Mouse (Mus musculus) cerebellum, postnatal 36 days (tissue): ENCODE data around the gene Gm2115.

ENCODE experiments used
- DNase-seq, 2 experiments: peaks; one replicate each; pipeline ENCODE4 v3.0.0; 2021 to 2022; ENCODE audit warnings: mixed read lengths in 2 of 2

The Gm2115 gene

GRCm38 (mm10) chr7:84528796-84529533 lies at the start of gene Gm2115:
Gene Gm2115 (plus strand): TSS chr7:84528954.
- DNase-seq, result peak; percentile 37 to 49

GRCm38 (mm10) chr7:84483447-84484407 lies 45.0 kb upstream of the Gm2115 start:
- no peak for DNase-seq

GRCm38 (mm10) chr7:84486485-84486884 lies 42.3 kb upstream of the Gm2115 start:
- DNase-seq, result no peak

DNA sequence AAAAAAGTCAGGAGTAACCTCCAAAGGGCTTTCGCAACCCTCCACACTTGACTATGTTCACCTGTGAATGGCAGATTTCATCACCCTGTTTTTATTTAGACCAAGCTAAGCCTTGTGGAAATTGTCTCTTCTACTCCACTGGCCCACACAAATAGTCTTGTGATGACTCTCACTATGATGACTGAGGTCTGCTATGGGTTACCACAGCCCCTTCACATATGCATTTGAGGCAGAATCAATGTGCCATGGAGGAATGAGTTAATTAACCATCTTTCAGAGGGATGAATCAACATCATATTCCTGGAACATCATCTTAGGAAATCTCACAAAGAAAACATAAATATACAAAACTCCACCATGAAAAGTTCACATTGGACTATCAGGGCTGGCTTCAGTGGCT lies 25.6 kb upstream of the Gm2115 start:
- no peak for DNase-seq

GRCm38 (mm10) chr7:84518533-84519198 lies 10.1 kb upstream of the Gm2115 start:
- DNase-seq, result no peak

GRCm38 (mm10) chr7:84521329-84521728 lies 7.4 kb upstream of the Gm2115 start:
- no peak for DNase-seq

GRCm38 (mm10) chr7:84522426-84522825 lies 6.3 kb upstream of the Gm2115 start:
- DNase-seq, result no peak

DNA sequence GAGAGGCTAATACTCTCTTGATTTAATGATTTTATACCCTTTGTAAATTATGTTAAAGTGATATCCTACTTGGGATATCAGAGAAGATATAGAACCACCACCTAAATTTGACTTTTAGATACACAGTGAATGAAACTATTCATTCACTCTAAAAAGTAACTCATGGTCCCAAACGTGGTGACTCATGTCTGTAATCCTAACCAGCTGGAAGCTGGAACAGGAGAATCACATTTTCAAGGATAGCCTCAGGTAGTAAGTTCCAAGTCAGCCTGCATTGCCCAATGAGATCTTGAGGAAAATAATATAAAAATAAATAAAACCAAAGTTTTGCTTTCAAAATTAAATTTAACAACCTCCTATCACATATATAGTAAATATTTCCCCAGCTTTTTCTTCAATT lies 2.6 kb upstream of the Gm2115 start:
- no peak for DNase-seq

- no peak for DNase-seq
These were observed 4.0 kb downstream of the Gm2115 start for GRCm38 (mm10) chr7:84532795-84533194.

DNA sequence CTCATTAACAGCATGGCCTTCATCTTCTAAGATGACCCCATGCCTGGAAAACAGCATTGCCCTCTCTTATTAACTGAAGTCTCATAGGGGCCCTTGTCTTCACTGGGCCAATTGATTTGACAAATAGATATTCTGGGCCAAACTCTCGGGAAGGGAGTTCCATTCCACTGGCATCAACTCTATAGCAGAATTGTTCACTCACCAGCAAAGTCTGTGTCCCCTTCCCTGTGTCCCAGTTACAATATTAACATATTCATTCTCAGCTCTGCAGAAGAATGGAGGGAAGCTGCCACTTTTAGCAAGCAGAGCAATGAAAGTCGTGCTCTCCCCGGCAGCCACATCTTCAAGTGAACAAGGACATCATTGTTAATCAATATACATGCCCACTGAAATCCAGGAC lies 5.9 kb downstream of the Gm2115 start:
- DNase-seq, result no peak

DNA sequence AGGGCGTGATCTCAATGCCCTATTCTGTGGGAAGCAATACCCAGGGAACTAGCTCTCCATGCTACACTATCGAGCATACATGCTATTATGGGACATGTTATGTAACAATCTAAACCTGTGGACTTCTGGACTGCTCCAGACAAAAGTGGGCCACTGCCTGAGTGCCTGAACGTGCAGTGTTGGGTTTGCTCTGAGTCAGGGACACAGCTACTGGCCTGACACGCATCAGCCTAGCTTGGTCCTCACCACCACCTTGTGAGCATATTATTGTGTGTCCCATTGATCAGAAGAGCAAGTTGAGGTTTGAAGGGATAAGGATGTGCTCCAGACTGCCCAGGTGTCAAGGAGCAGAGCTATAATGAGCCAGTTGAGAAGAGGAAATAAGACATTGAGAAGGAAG lies 16.2 kb downstream of the Gm2115 start:
- DNase-seq, result no peak

DNA sequence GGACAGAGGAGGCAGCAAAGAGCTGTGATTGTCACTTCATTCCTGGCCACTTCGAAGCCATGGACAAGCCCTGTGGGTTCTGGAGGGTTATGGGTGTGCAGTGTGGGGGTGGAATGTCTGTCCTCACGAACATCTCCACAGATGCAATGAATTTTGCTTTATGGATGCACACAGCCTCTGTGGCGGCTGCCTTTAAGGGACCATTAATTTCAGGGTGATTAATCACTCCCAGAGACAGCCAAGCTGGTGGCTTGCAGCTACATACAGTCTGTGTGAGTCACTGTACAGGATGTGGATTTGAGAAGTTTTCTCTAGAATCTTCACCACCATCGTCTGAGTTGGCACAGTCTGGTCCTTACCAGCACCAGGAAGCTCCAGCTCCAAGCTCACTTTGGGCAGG lies 17.9 kb downstream of the Gm2115 start:
- DNase-seq, result no peak

DNA sequence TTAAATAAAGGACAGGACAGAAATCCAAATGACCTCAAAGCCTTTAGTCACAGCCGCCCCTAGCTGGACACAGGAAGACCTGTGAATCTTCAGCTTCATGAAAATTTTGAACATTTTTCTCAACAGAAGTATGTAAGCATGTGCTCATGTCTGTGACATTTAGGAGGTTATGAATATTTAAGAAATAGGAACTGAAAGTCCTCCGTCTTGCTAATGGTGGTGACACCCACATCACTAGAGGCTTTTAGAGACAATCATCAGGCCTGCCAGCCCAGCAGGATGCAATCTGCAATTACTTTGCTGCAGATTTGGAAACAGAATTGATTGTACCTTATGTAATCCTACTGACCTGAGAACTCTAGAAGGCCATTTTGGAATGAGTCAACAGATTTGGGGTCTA lies 22.7 kb downstream of the Gm2115 start:
- DNase-seq, result no peak

DNA sequence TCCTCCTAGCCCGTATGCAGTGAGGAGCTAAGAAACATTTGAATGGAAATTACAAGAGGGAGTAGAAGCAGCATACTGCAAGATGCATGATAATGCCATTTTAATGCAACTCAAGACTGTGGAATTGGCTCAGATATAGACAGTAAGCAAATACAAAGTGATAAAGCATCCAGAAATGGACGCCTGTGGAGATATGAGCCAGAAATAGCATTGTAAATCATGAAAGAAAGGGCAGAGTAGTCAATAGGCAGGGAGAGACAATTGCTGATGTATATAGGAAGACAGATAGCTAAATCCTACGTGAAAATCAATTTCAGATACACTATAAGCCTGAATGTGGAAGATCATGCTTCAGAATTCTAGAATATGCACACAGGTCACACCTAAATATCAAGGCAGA lies 26.5 kb downstream of the Gm2115 start:
- no peak for DNase-seq

DNA sequence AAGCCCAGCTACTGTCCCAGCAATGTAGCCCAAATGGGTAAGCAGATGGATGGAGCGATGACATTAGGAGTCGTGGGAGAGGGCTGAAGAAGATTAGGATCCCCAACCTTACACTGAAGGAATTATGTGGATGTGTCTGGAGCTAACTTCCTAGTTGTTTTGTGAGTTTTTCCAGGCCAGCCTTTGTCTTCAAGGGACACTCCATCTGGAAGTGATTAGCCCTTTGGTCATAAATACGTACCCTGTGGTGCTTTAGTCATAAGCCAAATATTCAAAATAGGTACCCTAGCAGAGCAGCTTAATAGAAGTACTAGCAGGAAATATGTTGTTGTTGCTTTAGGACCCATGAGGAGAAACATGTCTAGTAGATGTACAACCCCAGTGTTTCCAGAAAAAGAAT lies 28.6 kb downstream of the Gm2115 start:
- DNase-seq, result no peak

DNA sequence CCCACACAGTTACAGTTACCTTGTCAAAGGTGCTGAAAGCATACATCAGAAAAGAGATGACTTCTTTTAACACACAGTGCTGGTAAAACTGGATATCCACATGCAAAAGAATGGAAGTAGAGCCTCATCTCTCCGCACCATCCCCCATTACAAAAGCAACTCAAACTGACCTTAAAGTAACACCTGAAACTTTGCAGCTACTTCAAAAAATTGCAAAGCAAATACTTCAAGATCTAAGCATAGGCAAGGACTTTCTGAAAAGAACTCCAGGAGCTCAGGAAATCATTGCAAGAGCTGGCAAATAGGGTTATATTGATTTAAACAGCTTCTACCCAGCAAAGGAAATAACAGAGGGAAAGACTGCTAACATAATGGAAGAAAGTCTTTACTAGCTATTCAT lies 31.7 kb downstream of the Gm2115 start:
- no peak for DNase-seq

GRCm38 (mm10) chr7:84564236-84564635 lies 35.5 kb downstream of the Gm2115 start:
- no peak for DNase-seq

GRCm38 (mm10) chr7:84566200-84566599 lies 37.4 kb downstream of the Gm2115 start:
- DNase-seq, result no peak

DNA sequence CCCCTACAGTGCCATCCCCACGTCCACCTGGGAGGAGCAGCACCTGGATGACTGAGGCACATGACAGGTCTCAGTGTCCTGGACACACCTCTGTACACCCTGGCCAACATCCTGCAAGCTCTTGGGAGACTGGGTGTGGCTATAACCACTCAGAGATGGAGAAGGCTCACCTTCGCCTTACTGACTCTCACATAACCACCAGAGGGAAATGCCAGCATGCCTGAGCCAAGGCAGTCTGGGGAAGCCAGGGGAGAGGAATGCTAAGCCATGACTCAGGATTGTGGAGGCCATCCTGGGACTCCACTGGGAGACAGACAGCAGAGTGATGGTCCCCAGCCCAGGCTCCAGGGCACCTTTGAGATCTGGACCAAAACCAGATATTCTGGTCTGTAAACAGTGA lies 48.3 kb downstream of the Gm2115 start:
- no peak for DNase-seq

- no peak for DNase-seq
These were observed 50.1 kb downstream of the Gm2115 start for GRCm38 (mm10) chr7:84578841-84579240.

DNA sequence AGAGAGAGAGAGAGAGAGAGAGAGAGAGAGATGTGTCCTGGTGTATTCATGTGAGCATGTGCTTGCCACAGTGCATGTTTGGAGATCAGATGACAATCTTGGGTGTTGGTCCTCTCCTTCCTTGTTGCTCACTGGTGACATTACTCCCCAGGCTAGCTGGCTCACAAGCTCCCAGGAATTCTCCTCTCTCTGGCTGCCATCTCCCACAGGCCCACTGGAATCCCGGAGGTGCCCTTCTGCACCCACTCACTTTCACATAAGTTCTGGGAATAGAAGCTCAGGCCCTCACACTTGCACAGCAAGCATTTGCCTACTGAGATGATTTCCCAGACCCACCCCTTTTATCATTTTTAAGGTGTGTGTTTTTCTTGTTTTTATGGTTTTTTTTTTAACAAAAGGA lies 51.0 kb downstream of the Gm2115 start:
- DNase-seq, result no peak

GRCm38 (mm10) chr7:84585086-84585485 lies 56.3 kb downstream of the Gm2115 start:
- no peak for DNase-seq

DNA sequence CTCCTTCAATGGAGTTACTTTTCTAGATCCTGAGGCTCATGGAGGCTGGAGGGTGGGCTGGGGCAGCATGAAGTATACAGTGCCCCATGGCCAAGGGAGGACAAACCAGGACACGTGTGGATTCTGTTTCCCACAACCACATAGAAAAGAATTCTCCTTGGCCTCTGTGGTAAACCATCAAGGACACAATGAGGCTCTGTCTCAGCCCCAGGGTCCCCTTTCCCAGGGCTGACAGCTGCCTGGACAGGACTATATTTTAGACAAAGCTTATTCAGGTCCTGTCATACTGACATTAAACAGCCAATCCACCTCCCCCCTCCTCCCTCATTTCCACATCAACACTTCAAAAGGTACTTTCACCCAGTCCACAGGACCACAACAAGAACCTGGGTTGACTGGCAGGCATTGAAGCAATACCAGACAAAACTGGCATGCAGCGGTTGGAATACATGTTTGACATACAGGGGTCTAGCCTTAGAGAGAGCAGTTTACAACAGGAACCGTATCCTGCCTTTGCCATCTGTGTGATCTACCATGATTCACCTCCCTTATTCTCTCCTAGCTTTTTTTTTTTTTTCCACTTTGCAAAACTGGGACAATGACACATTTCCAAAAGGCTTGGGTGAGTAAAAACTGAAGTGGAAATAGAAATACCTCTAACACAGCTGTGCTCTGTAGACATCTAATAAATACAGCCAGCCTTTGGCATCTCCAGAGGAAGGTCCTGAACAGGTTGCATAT lies 57.8 kb downstream of the Gm2115 start:
- no peak for DNase-seq
